Mouse (Mus musculus): ENCODE measurements around the gene Lrmp.

- no peak for TF ChIP-seq MYC (IDR thresholded peaks at IDR 0.05; ENCODE audit: low read depth, low read length)
- TF ChIP-seq ZKSCAN1 (IDR thresholded peaks at IDR 0.05; ENCODE audit: borderline replicate concordance, low read depth, low read length), result no peak
- no peak for TF ChIP-seq CHD1 (IDR thresholded peaks at IDR 0.05; ENCODE audit: low read depth, low read length)
- TF ChIP-seq USF1 (IDR thresholded peaks at IDR 0.05; ENCODE audit: low read depth, low read length), result no peak
- no peak for TF ChIP-seq CTCF (conservative IDR thresholded peaks at IDR 0.05 in 1 of 2, IDR thresholded peaks at IDR 0.05 in 1 of 2; ENCODE audit: low read depth in 2 of 2, low read length in 2 of 2)
- no peak for TF ChIP-seq UBTF (IDR thresholded peaks at IDR 0.05; ENCODE audit: low read depth, low read length)
- TF ChIP-seq EP300 (IDR thresholded peaks at IDR 0.05; ENCODE audit: low read length), result no peak
- TF ChIP-seq POLR2AphosphoS2 (IDR thresholded peaks at IDR 0.05; ENCODE audit: low read depth, low read length), result no peak
- TF ChIP-seq HCFC1 (IDR thresholded peaks at IDR 0.05; ENCODE audit: low read depth, low read length), result no peak
- TF ChIP-seq ZMIZ1 (IDR thresholded peaks at IDR 0.05; ENCODE audit: low read depth, low read length), result no peak
- no peak for TF ChIP-seq ZC3H11A (IDR thresholded peaks at IDR 0.05; ENCODE audit: low read depth, low read length)
- TF ChIP-seq RAD21 (IDR thresholded peaks at IDR 0.05; ENCODE audit: low read depth, low read length), result no peak
These were observed 36.2 kb upstream of the Lrmp start for GRCm38 (mm10) chr6:145079087-145079759.

Measured in CH12.LX (cell line).